8 mouse cellular contexts compared by ENCODE assay signal in the genomic region with DNA sequence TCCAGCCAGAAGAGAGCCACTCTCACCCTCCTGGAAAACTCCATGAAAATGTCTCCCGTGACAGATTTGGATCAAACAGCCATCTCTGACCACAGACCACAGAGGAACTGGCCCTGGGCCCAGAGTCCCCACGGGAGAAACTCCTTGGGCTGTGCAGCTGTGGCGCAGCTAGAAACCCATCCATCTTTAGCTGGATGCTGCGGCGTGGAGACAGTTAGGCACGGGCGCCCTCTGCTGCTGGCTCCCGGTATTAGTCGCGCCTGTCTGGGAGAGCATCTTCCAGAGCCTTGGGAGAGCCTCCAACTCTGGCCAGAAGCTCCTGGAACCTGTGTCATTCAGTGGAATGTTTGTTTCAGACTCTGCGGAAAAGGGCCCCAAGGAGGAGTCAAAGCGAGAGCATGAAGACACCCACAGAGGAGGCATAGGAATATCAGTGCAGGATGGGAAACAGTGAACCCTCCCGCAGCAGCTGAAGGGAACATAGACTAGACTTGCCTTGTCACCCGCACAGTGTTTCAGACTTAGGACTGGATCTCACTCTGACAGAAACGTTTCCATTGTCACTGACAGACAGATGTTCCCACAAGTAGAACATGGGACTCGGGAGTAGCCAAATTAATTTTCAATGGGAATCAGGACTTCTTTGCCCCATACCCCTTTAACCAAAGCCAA. TPM values are rescaled to one million over a fixed set of nuclear protein-coding genes. Genes with fewer than 3 reads are reported as not detected.
A peak's percentile ranks its signal among the peaks of the same experiment; 100 is the strongest.
DNase-seq lines count a peak whose midpoint lies in the region; ATAC-seq and TF ChIP-seq lines count a peak whose summit lies in the region.

No protein-coding gene starts in this region.

- TF ChIP-seq CTCF in kidney, postnatal 0 days (IDR thresholded peaks at IDR 0.05; ENCODE audit: low read depth): peak; percentile 87
- peak; percentile 92 for TF ChIP-seq CTCF in liver, adult 2 months (IDR thresholded peaks at IDR 0.05; ENCODE audit: low read depth, low read length)

- H3K9me3 ChIP-seq in liver, embryonic 12.5 days (replicated peaks): no peaks in the 10 kb centered on the region
- no peaks in the 10 kb centered on the region for H3K9me3 ChIP-seq in embryonic facial prominence, embryonic 14.5 days (ENCODE audit: control insufficient read depth, low read length)
- H3K9me3 ChIP-seq in kidney, postnatal 0 days (replicated peaks; ENCODE audit: low read length): no peaks in the 10 kb centered on the region
- H3K9me3 ChIP-seq in neural tube, embryonic 12.5 days: no peaks in the 10 kb centered on the region

- H3K79me2 ChIP-seq in liver, adult 2 months (ENCODE audit: control insufficient read depth, insufficient read depth, low read length): no peaks in the 10 kb centered on the region

- H3K4me1 ChIP-seq in liver, embryonic 12.5 days: no peaks in the 10 kb centered on the region
- H3K4me1 ChIP-seq in embryonic facial prominence, embryonic 14.5 days (ENCODE audit: control insufficient read depth, insufficient read depth, low read length): peaks cover 14% of the 10 kb centered on the region
- H3K4me1 ChIP-seq in kidney, postnatal 0 days (replicated peaks; ENCODE audit: insufficient read depth, low read length): no peaks in the 10 kb centered on the region
- H3K4me1 ChIP-seq in liver, adult 2 months (ENCODE audit: control insufficient read depth, insufficient read depth, low read length): peaks cover 4% of the 10 kb centered on the region
- H3K4me1 ChIP-seq in neural tube, embryonic 12.5 days: no peaks in the 10 kb centered on the region

- H3K36me3 ChIP-seq in liver, embryonic 12.5 days: no peaks in the 10 kb centered on the region
- no peaks in the 10 kb centered on the region for H3K36me3 ChIP-seq in embryonic facial prominence, embryonic 14.5 days (ENCODE audit: control insufficient read depth, insufficient read depth, low read length)
- no peaks in the 10 kb centered on the region for H3K36me3 ChIP-seq in kidney, postnatal 0 days (ENCODE audit: insufficient read depth, low read length)
- no peaks in the 10 kb centered on the region for H3K36me3 ChIP-seq in liver, adult 2 months (ENCODE audit: control insufficient read depth, insufficient read depth, low read length)
- H3K36me3 ChIP-seq in neural tube, embryonic 12.5 days: no peaks in the 10 kb centered on the region

- WGBS in liver, embryonic 12.5 days (ENCODE audit: insufficient replicate concordance): 16% methylated on average over 16 of the region's 16 CpGs
- 15% methylated on average over 16 of the region's 16 CpGs for WGBS in embryonic facial prominence, embryonic 14.5 days
- 15% methylated on average over 16 of the region's 16 CpGs for WGBS in kidney, postnatal 0 days
- 16% methylated on average over 16 of the region's 16 CpGs for WGBS in liver, adult 2 months
- 19% methylated on average over 16 of the region's 16 CpGs for WGBS in neural tube, embryonic 12.5 days

- TF ChIP-seq POLR2A in liver, adult 2 months (IDR thresholded peaks at IDR 0.05; ENCODE audit: extremely low read depth, insufficient read depth, low read length): no peak

- no peak for ATAC-seq in liver, embryonic 12.5 days
- peak; percentile 91 for ATAC-seq in embryonic facial prominence, embryonic 14.5 days (ENCODE audit: low read depth)
- 0 out of 2 replicates have a peak, but pooled peaks have one; percentile 10 for ATAC-seq in kidney, postnatal 0 days (replicated peaks; ENCODE audit: low FRiP score, low read depth)
- peak; percentile 86 for ATAC-seq in neural tube, embryonic 12.5 days (ENCODE audit: low FRiP score, low read depth)

- H3K27me3 ChIP-seq in liver, embryonic 12.5 days (replicated peaks): peaks cover 30% of the 10 kb centered on the region
- peaks cover 13% of the 10 kb centered on the region; the same call in 1 of the 2 replicates for H3K27me3 ChIP-seq in embryonic facial prominence, embryonic 14.5 days (replicated peaks; ENCODE audit: control insufficient read depth, insufficient read depth, low read length)
- H3K27me3 ChIP-seq in kidney, postnatal 0 days (ENCODE audit: insufficient read depth, low read length): 0 out of 2 replicates have a peak, but pooled peaks cover 3% of the 10 kb centered on the region
- H3K27me3 ChIP-seq in liver, adult 2 months (ENCODE audit: control insufficient read depth, insufficient read depth, low read length): no peaks in the 10 kb centered on the region
- H3K27me3 ChIP-seq in neural tube, embryonic 12.5 days (replicated peaks): no peaks in the 10 kb centered on the region; the same call in 1 of the 2 replicates

- H3K4me3 ChIP-seq in liver, embryonic 12.5 days: no peak overlapping the region
- H3K4me3 ChIP-seq in embryonic facial prominence, embryonic 14.5 days (ENCODE audit: low read depth, low read length): no peak overlapping the region
- no peak overlapping the region for H3K4me3 ChIP-seq in kidney, postnatal 0 days (replicated peaks; ENCODE audit: low read depth, low read length)
- no peak overlapping the region for H3K4me3 ChIP-seq in liver, adult 2 months (ENCODE audit: insufficient read depth, low read depth, low read length)
- H3K4me3 ChIP-seq in neural tube, embryonic 12.5 days: no peak overlapping the region

- H3K27ac ChIP-seq in liver, embryonic 12.5 days: no peak overlapping the region
- H3K27ac ChIP-seq in embryonic facial prominence, embryonic 14.5 days (replicated peaks; ENCODE audit: low read depth, low read length): no peak overlapping the region
- H3K27ac ChIP-seq in kidney, postnatal 0 days: no peak overlapping the region
- H3K27ac ChIP-seq in liver, adult 2 months (replicated peaks; ENCODE audit: insufficient read depth, low read depth, low read length): no peak overlapping the region
- H3K27ac ChIP-seq in neural tube, embryonic 12.5 days: no peak overlapping the region

- no peak overlapping the region for H3K9ac ChIP-seq in liver, embryonic 12.5 days
- no peak overlapping the region for H3K9ac ChIP-seq in embryonic facial prominence, embryonic 14.5 days (ENCODE audit: low read depth, low read length)
- H3K9ac ChIP-seq in kidney, postnatal 0 days (ENCODE audit: low read depth, low read length): no peak overlapping the region
- H3K9ac ChIP-seq in liver, adult 2 months (ENCODE audit: low read depth, low read length): no peak overlapping the region
- no peak overlapping the region for H3K9ac ChIP-seq in neural tube, embryonic 12.5 days

- no peak overlapping the region for H3K4me2 ChIP-seq in liver, embryonic 12.5 days
- H3K4me2 ChIP-seq in embryonic facial prominence, embryonic 14.5 days (ENCODE audit: low read depth, low read length): peak overlapping the region; percentile 37
- no peak overlapping the region for H3K4me2 ChIP-seq in kidney, postnatal 0 days (ENCODE audit: low read length)
- no peak overlapping the region; the same call in 1 of the 2 replicates for H3K4me2 ChIP-seq in neural tube, embryonic 12.5 days (replicated peaks)

- DNase-seq in liver: peak; percentile 76
- peak; percentile 94 for DNase-seq in embryonic facial prominence, embryonic 14.5 days (ENCODE audit: low spot score)
- peak; percentile 73 to 90 for DNase-seq in heart, adult 9 months (ENCODE audit: low spot score in 2 of 2)
- peak; percentile 89 for DNase-seq in kidney, postnatal 0 days (ENCODE audit: low spot score)
- DNase-seq in liver, adult 2 months (ENCODE audit: extremely low read depth, low read depth, low spot score): peak; percentile 20
- DNase-seq in telencephalon, adult 2 months (ENCODE audit: low read depth, low spot score): peak; percentile 13

RNA-seq across cellular contexts. Expression of gene Lmx1a, which starts 44.0 kb away (rescaled TPM):
- polyA plus RNA-seq in liver, embryonic 12.5 days (2016; fragmentation: Nextera tagmentation; extraction: Ambion mirVana): 1.2 and 1.6 TPM in 2 replicates
- 1.5 and 1.7 TPM in 2 replicates for polyA plus RNA-seq in embryonic facial prominence, embryonic 14.5 days (2014; fragmentation: Nextera tagmentation; extraction: Ambion mirVana)
- 0.04 TPM in 1 of 2 replicates, not detected in the other for polyA plus RNA-seq in kidney, postnatal 0 days (2015; fragmentation: Nextera tagmentation; extraction: Ambion mirVana)
- total RNA-seq in liver, adult 2 months (2014; rRNA removed): not detected in 2 replicates
- polyA plus RNA-seq in liver, adult 2 months (2012; rRNA removed): not detected in 2 replicates
- polyA plus RNA-seq in neural tube, embryonic 12.5 days (2016; fragmentation: Nextera tagmentation; extraction: Ambion mirVana): 2.1 and 2.3 TPM in 2 replicates

RNA-seq across cellular contexts. Expression of gene Rxrg, which starts 46.8 kb away (rescaled TPM):
- polyA plus RNA-seq in liver, embryonic 12.5 days (2016; fragmentation: Nextera tagmentation; extraction: Ambion mirVana): 0.38 and 1.2 TPM in 2 replicates
- polyA plus RNA-seq in embryonic facial prominence, embryonic 14.5 days (2014; fragmentation: Nextera tagmentation; extraction: Ambion mirVana): 20.9 and 25.2 TPM in 2 replicates
- 0.55 and 0.87 TPM in 2 replicates for polyA plus RNA-seq in kidney, postnatal 0 days (2015; fragmentation: Nextera tagmentation; extraction: Ambion mirVana)
- total RNA-seq in liver, adult 2 months (2014; rRNA removed): 4.9 and 5.1 TPM in 2 replicates
- polyA plus RNA-seq in liver, adult 2 months (2012; rRNA removed): 9.2 and 12.0 TPM in 2 replicates
- polyA plus RNA-seq in neural tube, embryonic 12.5 days (2016; fragmentation: Nextera tagmentation; extraction: Ambion mirVana): 12.9 and 14.1 TPM in 2 replicates

Comparison
In these comparisons a context has a peak if more than half of its experiments do, and no peak if none do; other contexts are left out.
1. DNase-seq: peak in every context shown above with its lines; median percentile 94 in embryonic facial prominence, embryonic 14.5 days; 89 in kidney, postnatal 0 days; 82 in heart, adult 9 months; 76 in liver; 20 in liver, adult 2 months; 13 in telencephalon, adult 2 months.